Comparison of ENCODE assay signal across 12 mouse cellular contexts in genomic region chr16:6882683-6883430, GRCm38 (mm10).
A peak's percentile ranks its signal among the peaks of the same experiment; 100 is the strongest.
DNase-seq lines count a peak whose midpoint lies in the region; ATAC-seq and TF ChIP-seq lines count a peak whose summit lies in the region.
"Had no signal": no experiment of that assay in that cellular context is flagged by ENCODE, and none has a peak within 500 bp of the region (broad histone marks: within the 10 kb centered on the region; RNA-seq: fewer than 3 reads in every experiment).

No protein-coding gene starts in this region.

- ATAC-seq in kidney, embryonic 15.5 days (replicated peaks; ENCODE audit: low FRiP score) = 0 out of 2 replicates have a peak, but pooled peaks have one; percentile 18
- ATAC-seq in forebrain, embryonic 13.5 days = no peak
- ATAC-seq in hindbrain, postnatal 0 days = no peak
- peak; percentile 56; the same call in 1 of the 2 replicates for ATAC-seq in neural tube, embryonic 12.5 days (ENCODE audit: low FRiP score, low read depth)
- ATAC-seq: liver, embryonic 12.5 days had no signal

- 26% methylated on average over 12 of the region's 12 CpGs for WGBS in kidney, embryonic 15.5 days
- WGBS in forebrain, embryonic 13.5 days = 30% methylated on average over 12 of the region's 12 CpGs
- 24% methylated on average over 12 of the region's 12 CpGs for WGBS in hindbrain, postnatal 0 days
- 17% methylated on average over 12 of the region's 12 CpGs for WGBS in neural tube, embryonic 12.5 days

- no peak overlapping the region for H3K4me2 ChIP-seq in kidney, embryonic 15.5 days
- 0 out of 2 replicates have a peak overlapping the region, but pooled peaks have one; percentile 4 for H3K4me2 ChIP-seq in forebrain, embryonic 13.5 days
- H3K4me2 ChIP-seq in hindbrain, postnatal 0 days (ENCODE audit: low read depth, low read length) = peak overlapping the region; percentile 27
- H3K4me2 ChIP-seq in neural tube, embryonic 12.5 days (replicated peaks) = peak overlapping the region; percentile 38
- H3K4me2 ChIP-seq: liver, embryonic 12.5 days had no signal

- H3K9me3 ChIP-seq in kidney, embryonic 15.5 days (replicated peaks) = no peaks in the 10 kb centered on the region
- H3K9me3 ChIP-seq in forebrain, embryonic 13.5 days (replicated peaks) = no peaks in the 10 kb centered on the region
- H3K9me3 ChIP-seq in hindbrain, postnatal 0 days (ENCODE audit: low read length) = no peaks in the 10 kb centered on the region
- no peaks in the 10 kb centered on the region for H3K9me3 ChIP-seq in neural tube, embryonic 12.5 days
- H3K9me3 ChIP-seq: liver, embryonic 12.5 days had no signal

- 0 out of 2 replicates have a peak, but pooled peaks cover 3% of the 10 kb centered on the region for H3K4me1 ChIP-seq in kidney, embryonic 15.5 days
- peaks cover 14% of the 10 kb centered on the region; the same call in 1 of the 2 replicates for H3K4me1 ChIP-seq in forebrain, embryonic 13.5 days
- H3K4me1 ChIP-seq in hindbrain, postnatal 0 days (ENCODE audit: insufficient read depth, low read length) = peaks cover 9% of the 10 kb centered on the region
- H3K4me1 ChIP-seq in neural tube, embryonic 12.5 days = peaks cover 28% of the 10 kb centered on the region
- H3K4me1 ChIP-seq: liver, embryonic 12.5 days had no signal

- H3K27me3 ChIP-seq in kidney, embryonic 15.5 days = no peaks in the 10 kb centered on the region
- H3K27me3 ChIP-seq in forebrain, embryonic 13.5 days = no peaks in the 10 kb centered on the region
- no peaks in the 10 kb centered on the region for H3K27me3 ChIP-seq in hindbrain, postnatal 0 days (ENCODE audit: insufficient read depth, low read length)
- no peaks in the 10 kb centered on the region for H3K27me3 ChIP-seq in neural tube, embryonic 12.5 days (replicated peaks)
- H3K27me3 ChIP-seq: liver, embryonic 12.5 days had no signal

- DNase-seq in kidney, postnatal 10 days = no peak
- peak; percentile 27 for DNase-seq in hindbrain, postnatal 0 days (ENCODE audit: low spot score)
- DNase-seq in adrenal gland, postnatal 4 days (ENCODE audit: low spot score in 2 of 2) = no peak
- DNase-seq in spleen, postnatal 36 days (ENCODE audit: low spot score in 2 of 2) = no peak
- no peak for DNase-seq in urinary bladder, postnatal 14 days (ENCODE audit: low spot score)
- DNase-seq: kidney, postnatal 14 days; lung, postnatal 14 days; right cerebral cortex, adult 18-20 months had no signal

- TF ChIP-seq CTCF in hindbrain, postnatal 0 days (IDR thresholded peaks at IDR 0.05; ENCODE audit: low read depth) = no peak

- no peak overlapping the region for H3K27ac ChIP-seq in kidney, embryonic 15.5 days
- H3K27ac ChIP-seq in forebrain, embryonic 13.5 days = no peak overlapping the region
- no peak overlapping the region for H3K27ac ChIP-seq in hindbrain, postnatal 0 days
- 0 out of 2 replicates have a peak overlapping the region, but pooled peaks have one; percentile 62 for H3K27ac ChIP-seq in neural tube, embryonic 12.5 days
- H3K27ac ChIP-seq: liver, embryonic 12.5 days had no signal

- no peaks in the 10 kb centered on the region for H3K36me3 ChIP-seq in kidney, embryonic 15.5 days
- no peaks in the 10 kb centered on the region for H3K36me3 ChIP-seq in forebrain, embryonic 13.5 days (ENCODE audit: poor library complexity, severe bottlenecking)
- no peaks in the 10 kb centered on the region for H3K36me3 ChIP-seq in hindbrain, postnatal 0 days (ENCODE audit: insufficient read depth, low read length)
- H3K36me3 ChIP-seq in neural tube, embryonic 12.5 days = no peaks in the 10 kb centered on the region
- H3K36me3 ChIP-seq: liver, embryonic 12.5 days had no signal

- no peak overlapping the region for H3K9ac ChIP-seq in kidney, embryonic 15.5 days
- H3K9ac ChIP-seq in forebrain, embryonic 13.5 days = 0 out of 2 replicates have a peak overlapping the region, but pooled peaks have one; percentile 5
- H3K9ac ChIP-seq in hindbrain, postnatal 0 days (replicated peaks; ENCODE audit: low read length) = no peak overlapping the region
- H3K9ac ChIP-seq in neural tube, embryonic 12.5 days = no peak overlapping the region
- H3K9ac ChIP-seq: liver, embryonic 12.5 days had no signal

- no peak overlapping the region for H3K4me3 ChIP-seq in kidney, embryonic 15.5 days (replicated peaks)
- no peak overlapping the region for H3K4me3 ChIP-seq in forebrain, embryonic 13.5 days
- H3K4me3 ChIP-seq in hindbrain, postnatal 0 days (ENCODE audit: low read length) = no peak overlapping the region
- H3K4me3 ChIP-seq in neural tube, embryonic 12.5 days = no peak overlapping the region
- H3K4me3 ChIP-seq: liver, embryonic 12.5 days had no signal

Comparison
In these comparisons a context has a peak if more than half of its experiments do, and no peak if none do; other contexts are left out.
1. ATAC-seq: peak in kidney, embryonic 15.5 days (single experiment) and neural tube, embryonic 12.5 days (single experiment); none in forebrain, embryonic 13.5 days (single experiment) and hindbrain, postnatal 0 days (single experiment).